Mouse (Mus musculus): Measurements from ENCODE around the gene Rps6ka5.

The Rps6ka5 gene

GRCm38 (mm10) chr12:100655972-100656371 is 70.8 kb downstream of the Rps6ka5 start:
- DNase-seq (ENCODE audit: low spot score) = no peak

- DNase-seq (ENCODE audit: low spot score) = no peak
Observed at GRCm38 (mm10) chr12:100641936-100642335, 84.8 kb downstream of the Rps6ka5 start.

GRCm38 (mm10) chr12:100640726-100641125 is 86.1 kb downstream of the Rps6ka5 start:
- no peak for DNase-seq (ENCODE audit: low spot score)

GRCm38 (mm10) chr12:100639680-100640079 is 87.1 kb downstream of the Rps6ka5 start:
- peak; percentile 32 for DNase-seq (ENCODE audit: low spot score)

GRCm38 (mm10) chr12:100637886-100638285 is 88.9 kb downstream of the Rps6ka5 start:
- no peak for DNase-seq (ENCODE audit: low spot score)

GRCm38 (mm10) chr12:100636733-100637132 is 90.0 kb downstream of the Rps6ka5 start:
- no peak for DNase-seq (ENCODE audit: low spot score)

GRCm38 (mm10) chr12:100636299-100636633 is 90.5 kb downstream of the Rps6ka5 start:
- no peak for DNase-seq (ENCODE audit: low spot score)

- no peak for DNase-seq (ENCODE audit: low spot score)
Observed at GRCm38 (mm10) chr12:100635601-100636298, 91.0 kb downstream of the Rps6ka5 start.

- no peak for DNase-seq (ENCODE audit: low spot score)
Observed at GRCm38 (mm10) chr12:100633231-100633630, 93.6 kb downstream of the Rps6ka5 start.

- DNase-seq (ENCODE audit: low spot score) = no peak
Observed at GRCm38 (mm10) chr12:100631286-100631685, 95.5 kb downstream of the Rps6ka5 start.

GRCm38 (mm10) chr12:100629126-100629920 is 97.5 kb downstream of the Rps6ka5 start:
- DNase-seq (ENCODE audit: low spot score) = no peak

GRCm38 (mm10) chr12:100626991-100627677 is 99.6 kb downstream of the Rps6ka5 start:
- no peak for DNase-seq (ENCODE audit: low spot score)

GRCm38 (mm10) chr12:100626273-100626990 is 100.4 kb downstream of the Rps6ka5 start:
- no peak for DNase-seq (ENCODE audit: low spot score)

- DNase-seq (ENCODE audit: low spot score) = no peak
Observed at GRCm38 (mm10) chr12:100624854-100625447, 101.8 kb downstream of the Rps6ka5 start.

GRCm38 (mm10) chr12:100615251-100615650 is 111.5 kb downstream of the Rps6ka5 start:
- no peak for DNase-seq (ENCODE audit: low spot score)

- DNase-seq (ENCODE audit: low spot score) = no peak
Observed at GRCm38 (mm10) chr12:100613878-100614277, 112.9 kb downstream of the Rps6ka5 start.

- DNase-seq (ENCODE audit: low spot score) = no peak
Observed at GRCm38 (mm10) chr12:100613192-100613700, 113.5 kb downstream of the Rps6ka5 start.

GRCm38 (mm10) chr12:100609766-100610165 is 117.0 kb downstream of the Rps6ka5 start:
- no peak for DNase-seq (ENCODE audit: low spot score)

- no peak for DNase-seq (ENCODE audit: low spot score)
Observed at GRCm38 (mm10) chr12:100609064-100609463, 117.7 kb downstream of the Rps6ka5 start.

- no peak for DNase-seq (ENCODE audit: low spot score)
Observed at GRCm38 (mm10) chr12:100606733-100607132, 120.0 kb downstream of the Rps6ka5 start.

- no peak for DNase-seq (ENCODE audit: low spot score)
Observed at GRCm38 (mm10) chr12:100605596-100605995, 121.2 kb downstream of the Rps6ka5 start.

GRCm38 (mm10) chr12:100604540-100604939 is 122.2 kb downstream of the Rps6ka5 start:
- peak; percentile 22 for DNase-seq (ENCODE audit: low spot score)
